Mouse (Mus musculus) limb, embryonic 14.5 days (tissue): ENCODE measurements around the gene AI464131. TPM values are rescaled to one million over a fixed set of nuclear protein-coding genes. Genes with fewer than 3 reads are reported as not detected.

Source experiments
- ATAC-seq: fragments of 200-750 bp; cut with Nextera tagmentation; 2 replicates; pipeline ENCODE4 v1.8.0; 2017; ENCODE audit warnings: low read depth, moderate number of reproducible peaks, moderate TSS enrichment; ENCODE audit not compliant: low FRiP score
- DNase-seq: peaks from one replicate; pipeline ENCODE4 v3.0.0-alpha.2; 2015; ENCODE audit warnings: low spot score
- H3K27ac ChIP-seq: fragments of 300-500 bp; sonication (generic); replicated peaks from 2 replicates; pipeline ENCODE4 v1.5.1; 2014; ENCODE audit warnings: low read depth, mild to moderate bottlenecking, low read length, moderate library complexity, mixed read lengths
- H3K27me3 ChIP-seq: fragments of 300-500 bp; sonication (generic); 2 replicates; pipeline ENCODE4 v1.6.1; 2014; ENCODE audit warnings: low read length, mixed read lengths; ENCODE audit not compliant: control insufficient read depth, insufficient read depth
- H3K36me3 ChIP-seq: fragments of 300-500 bp; sonication (generic); 2 replicates; pipeline ENCODE4 v1.6.1; 2014; ENCODE audit warnings: mild to moderate bottlenecking, low read length, moderate library complexity, mixed read lengths; ENCODE audit not compliant: control insufficient read depth, insufficient read depth
- H3K4me1 ChIP-seq: fragments of 300-500 bp; sonication (generic); 2 replicates; pipeline ENCODE4 v1.6.1; 2014; ENCODE audit warnings: antibody characterized with exemption, low read length, mixed read lengths; ENCODE audit not compliant: control insufficient read depth, insufficient read depth
- H3K4me2 ChIP-seq: fragments of 300-500 bp; sonication (generic); replicated peaks from 2 replicates; pipeline ENCODE4 v1.6.1; 2014; ENCODE audit warnings: low read depth, mild to moderate bottlenecking, low read length, moderate library complexity; ENCODE audit not compliant: severe bottlenecking
- H3K4me3 ChIP-seq: fragments of 300-500 bp; sonication (generic); replicated peaks from 2 replicates; pipeline ENCODE4 v1.5.1; 2014; ENCODE audit warnings: low read length
- H3K9ac ChIP-seq: fragments of 300-500 bp; sonication (generic); 2 replicates; pipeline ENCODE4 v1.6.1; 2014; ENCODE audit warnings: mild to moderate bottlenecking, low read depth, low read length, moderate library complexity; ENCODE audit not compliant: severe bottlenecking
- H3K9me3 ChIP-seq: fragments of 300-500 bp; sonication (generic); 2 replicates; pipeline ENCODE4 v1.6.1; 2016; ENCODE audit warnings: low read length; ENCODE audit not compliant: control insufficient read depth
- POLR2A ChIP-seq: fragments of 200-500 bp; IDR thresholded peaks from 2 replicates; pipeline ENCODE4 v1.8.0; 2012; ENCODE audit warnings: inconsistent platforms, mild to moderate bottlenecking, moderate library complexity, borderline replicate concordance; ENCODE audit not compliant: insufficient read depth, insufficient read length; ENCODE audit errors: extremely low read depth
- WGBS: fragments of 180-500 bp; shearing (Covaris S2); extraction: QIAGEN DNeasy Blood & Tissue Kit; methylation state at CpG from one replicate; pipeline ENCODE4 v1.1.7; 2014; 5-methylcytosine and 5-hydroxymethylcytosine counted together
- polyA plus RNA-seq, 2 experiments: library from polyadenylated mRNA; depleted of rRNA in 1 of 2; stranded (reverse) in 1 of 2; unstranded in 1 of 2; fragments of >200 nt; fragmentation: Nextera tagmentation in 1 of 2; extraction: Ambion mirVana in 1 of 2; gene quantifications; 2 replicates each; pipeline versions ENCODE4 v1.2.1 to v1.2.3; 2012 to 2014

AI464131 gene
- polyA plus RNA-seq, 2 experiments: 5.4 to 5.9 TPM

- no peak for TF ChIP-seq POLR2A
- Histone ChIP-seq H3K27me3 (peaks cover 51% of the 10 kb centered on the region), H3K9me3 (no peaks in the 10 kb centered on the region), H3K4me2 (peak overlapping the region; percentile 60), H3K9ac (peak overlapping the region; percentile 43), H3K4me1 (peaks cover 25% of the 10 kb centered on the region), H3K4me3 (peak overlapping the region; percentile 36), H3K36me3 (no peaks in the 10 kb centered on the region), H3K27ac (0 out of 2 replicates have a peak overlapping the region, but pooled peaks have one; percentile 26)
- DNase-seq (no peak), ATAC-seq (peak; percentile 34)
- 6% methylated on average over 20 of the region's 20 CpGs for WGBS
Measured at GRCm38 (mm10) chr4:41502171-41502940, 520 bp downstream of the AI464131 start.

- TF ChIP-seq POLR2A: no peak
- 66% methylated on average over 4 of the region's 4 CpGs for WGBS
Measured at GRCm38 (mm10) chr4:41500787-41501186, 2.1 kb downstream of the AI464131 start.

GRCm38 (mm10) chr4:41499619-41500018 lies 3.3 kb downstream of the AI464131 start:
- DNase-seq (no peak), ATAC-seq (no peak)
- H3K9me3 ChIP-seq: no peaks in the 10 kb centered on the region
- peaks cover 62% of the 10 kb centered on the region for H3K27me3 ChIP-seq
- H3K4me2 ChIP-seq: no peak overlapping the region
- H3K36me3 ChIP-seq: no peaks in the 10 kb centered on the region
- no peak overlapping the region for H3K27ac ChIP-seq
- no peak overlapping the region for H3K9ac ChIP-seq
- no peak for TF ChIP-seq POLR2A
- peaks cover 20% of the 10 kb centered on the region; the same call in 1 of the 2 replicates for H3K4me1 ChIP-seq
- 67% methylated on average over 8 of the region's 8 CpGs for WGBS
- H3K4me3 ChIP-seq: no peak overlapping the region

More at GRCm38 (mm10) chr4:41500787-41501186, 2.1 kb downstream of the AI464131 start:
- Histone ChIP-seq H3K4me1 (peaks cover 20% of the 10 kb centered on the region; the same call in 1 of the 2 replicates), H3K9ac (no peak overlapping the region), H3K9me3 (no peaks in the 10 kb centered on the region), H3K27me3 (peaks cover 62% of the 10 kb centered on the region), H3K4me3 (no peak overlapping the region), H3K27ac (no peak overlapping the region), H3K4me2 (no peak overlapping the region), H3K36me3 (no peaks in the 10 kb centered on the region)
- DNase-seq (no peak), ATAC-seq (no peak)

GRCm38 (mm10) chr4:41498921-41499391 lies 3.9 kb downstream of the AI464131 start:
- DNase-seq: no peak
- Histone ChIP-seq H3K4me1 (peaks cover 20% of the 10 kb centered on the region; the same call in 1 of the 2 replicates), H3K9ac (no peak overlapping the region), H3K4me2 (peak overlapping the region; percentile 55), H3K27me3 (peaks cover 62% of the 10 kb centered on the region), H3K36me3 (no peaks in the 10 kb centered on the region), H3K4me3 (peak overlapping the region; percentile 30), H3K9me3 (no peaks in the 10 kb centered on the region), H3K27ac (no peak overlapping the region)
- no peak for TF ChIP-seq POLR2A
- no peak for ATAC-seq
- WGBS: 7% methylated on average over 43 of the region's 43 CpGs

GRCm38 (mm10) chr4:41497995-41498845 lies 4.7 kb downstream of the AI464131 start:
- Histone ChIP-seq H3K4me2 (peak overlapping the region; percentile 55), H3K9me3 (no peaks in the 10 kb centered on the region), H3K4me1 (peaks cover 20% of the 10 kb centered on the region; the same call in 1 of the 2 replicates), H3K27me3 (peaks cover 62% of the 10 kb centered on the region), H3K9ac (no peak overlapping the region), H3K4me3 (peak overlapping the region; percentile 30), H3K27ac (no peak overlapping the region), H3K36me3 (no peaks in the 10 kb centered on the region)
- TF ChIP-seq POLR2A: no peak
- DNase-seq (no peak), ATAC-seq (no peak)
- WGBS: 8% methylated on average over 67 of the region's 72 CpGs
